Mouse (Mus musculus): ENCODE data around the gene 1700001P01Rik.

DNA sequence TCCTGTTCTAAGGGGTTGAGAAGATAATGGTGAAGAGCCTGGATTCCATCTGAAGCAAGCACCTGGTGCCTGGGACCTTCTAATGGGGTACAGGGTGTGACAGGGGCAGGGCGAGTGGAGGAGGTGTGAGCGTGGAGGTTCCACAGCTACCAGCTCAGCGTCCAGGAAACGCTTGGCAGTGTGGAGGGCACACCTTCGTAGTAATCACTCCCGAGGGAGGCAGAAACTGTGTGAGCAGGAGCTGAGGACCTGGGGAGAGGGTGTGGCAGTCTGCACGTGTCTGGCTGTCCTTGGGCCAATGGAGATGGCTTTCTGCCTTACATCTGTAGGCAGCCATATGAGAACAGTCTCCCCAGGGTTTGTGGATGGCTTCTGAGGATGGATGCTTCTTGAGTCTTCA, 37.4 kb upstream of the 1700001P01Rik start:
- TF ChIP-seq CTCF (conservative IDR thresholded peaks at IDR 0.05; ENCODE audit: insufficient read depth, insufficient read length, low read depth, low read length) (no peak), POLR2A (IDR thresholded peaks at IDR 0.05; ENCODE audit: low read depth, low read length) (no peak)

Measured in kidney, adult 2 months (tissue).